Mouse (Mus musculus): ENCODE measurements at regions not wholly inside any gene's neighbourhood (a gene's known extent, or its start where the extent isn't known, plus 50 kb on each side); places are given as distances from the start of the nearest gene placed in this dataset.

- WGBS = 74% methylated on average over 6 of the region's 6 CpGs
- H3K4me1 ChIP-seq (ENCODE audit: insufficient read depth) = no peaks in the 10 kb centered on the region
- no peak for TF ChIP-seq CTCF (IDR thresholded peaks at IDR 0.05; ENCODE audit: low read depth)
- H3K9ac ChIP-seq = no peak overlapping the region
- H3K4me2 ChIP-seq = no peak overlapping the region
- no peak for DNase-seq
- H3K27ac ChIP-seq (ENCODE audit: low read depth) = no peak overlapping the region
- ATAC-seq (ENCODE audit: insufficient read depth) = no peak
- H3K36me3 ChIP-seq (ENCODE audit: insufficient read depth) = no peaks in the 10 kb centered on the region
- H3K27me3 ChIP-seq (ENCODE audit: insufficient read depth, low read length) = no peaks in the 10 kb centered on the region
- H3K4me3 ChIP-seq (ENCODE audit: low read depth, low read length) = no peak overlapping the region
- H3K9me3 ChIP-seq (ENCODE audit: low read depth, low read length) = no peaks in the 10 kb centered on the region
These were observed 164.8 kb upstream of the Dpt start for GRCm38 (mm10) chr1:164631679-164632078.

DNA sequence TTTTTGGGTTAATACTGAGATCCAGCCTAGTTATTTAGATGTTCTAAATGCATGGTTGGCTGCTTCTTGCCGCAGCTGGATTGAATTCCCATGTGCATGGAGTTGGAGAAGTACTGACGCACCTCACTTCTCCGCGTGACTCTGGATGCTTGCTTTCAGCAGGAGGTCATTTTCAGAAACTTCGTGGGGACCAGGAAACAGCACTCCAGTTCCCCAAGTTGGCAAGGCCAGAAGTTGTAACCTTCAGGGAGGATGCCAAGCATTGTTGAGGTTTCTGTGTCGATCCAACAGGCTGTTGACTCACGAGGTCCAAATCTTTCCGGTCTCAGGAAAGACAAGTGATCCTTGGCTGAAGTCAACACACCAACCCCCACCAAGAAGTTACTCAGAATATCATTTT lies 167.6 kb upstream of the Dpt start:
- H3K27ac ChIP-seq (ENCODE audit: low read depth) = no peak overlapping the region
- no peak overlapping the region for H3K9ac ChIP-seq
- H3K9me3 ChIP-seq (ENCODE audit: low read depth, low read length) = no peaks in the 10 kb centered on the region
- no peak overlapping the region for H3K4me3 ChIP-seq (ENCODE audit: low read depth, low read length)
- H3K4me2 ChIP-seq = no peak overlapping the region
- DNase-seq = no peak
- no peaks in the 10 kb centered on the region for H3K27me3 ChIP-seq (ENCODE audit: insufficient read depth, low read length)
- no peak for ATAC-seq (ENCODE audit: insufficient read depth)
- H3K36me3 ChIP-seq (ENCODE audit: insufficient read depth) = no peaks in the 10 kb centered on the region
- 80% methylated on average over 8 of the region's 8 CpGs for WGBS
- H3K4me1 ChIP-seq (ENCODE audit: insufficient read depth) = no peaks in the 10 kb centered on the region
- no peak for TF ChIP-seq CTCF (IDR thresholded peaks at IDR 0.05; ENCODE audit: low read depth)

DNA sequence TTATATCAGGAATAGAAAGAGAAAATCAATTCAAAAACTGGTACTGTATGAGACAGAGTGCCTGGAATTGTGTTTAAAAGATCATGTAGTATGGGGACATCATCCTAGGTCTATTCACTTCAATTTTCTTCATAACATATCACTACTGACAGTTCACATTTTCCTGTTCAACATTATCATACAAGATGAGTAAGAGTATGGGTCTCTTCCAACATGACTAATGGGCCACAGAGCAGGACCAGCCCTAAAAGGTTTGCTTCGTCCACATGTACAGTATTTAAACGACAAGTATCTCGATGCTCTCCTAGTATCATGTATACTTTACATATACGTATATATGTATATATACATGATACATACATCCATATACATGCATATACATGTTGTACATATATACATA lies 164.8 kb upstream of the Atp1b1 start:
- H3K36me3 ChIP-seq (ENCODE audit: insufficient read depth) = no peaks in the 10 kb centered on the region
- H3K9ac ChIP-seq = no peak overlapping the region
- WGBS = 90% methylated on average over 4 of the region's 4 CpGs
- H3K27ac ChIP-seq (ENCODE audit: low read depth) = no peak overlapping the region
- no peaks in the 10 kb centered on the region for H3K9me3 ChIP-seq (ENCODE audit: low read depth, low read length)
- no peak for ATAC-seq (ENCODE audit: insufficient read depth)
- no peak for TF ChIP-seq CTCF (IDR thresholded peaks at IDR 0.05; ENCODE audit: low read depth)
- no peak for DNase-seq
- H3K27me3 ChIP-seq (ENCODE audit: insufficient read depth, low read length) = no peaks in the 10 kb centered on the region
- no peak overlapping the region for H3K4me2 ChIP-seq
- no peak overlapping the region for H3K4me3 ChIP-seq (ENCODE audit: low read depth, low read length)
- H3K4me1 ChIP-seq (ENCODE audit: insufficient read depth) = no peaks in the 10 kb centered on the region

DNA sequence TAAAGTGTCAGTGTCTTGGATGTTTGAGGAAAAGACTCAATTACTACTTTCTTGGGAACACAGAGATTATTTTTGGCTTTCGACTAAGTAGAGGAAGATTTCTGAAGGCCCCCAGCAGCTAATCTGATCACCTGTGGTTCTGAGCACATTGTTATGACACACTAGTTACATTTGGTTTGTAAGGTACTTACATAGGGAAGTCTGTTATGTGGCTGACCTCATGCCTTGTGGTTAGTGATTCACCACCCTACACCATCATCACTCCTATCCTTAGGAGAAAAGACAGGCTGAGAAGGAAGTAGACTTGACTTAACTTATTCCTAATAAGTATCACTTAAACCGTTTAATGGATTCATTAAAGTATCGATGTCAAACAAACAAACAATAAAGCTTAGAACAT lies 164.3 kb upstream of the Atp1b1 start:
- no peaks in the 10 kb centered on the region for H3K36me3 ChIP-seq (ENCODE audit: insufficient read depth)
- no peak overlapping the region for H3K27ac ChIP-seq (ENCODE audit: low read depth)
- no peaks in the 10 kb centered on the region for H3K27me3 ChIP-seq (ENCODE audit: insufficient read depth, low read length)
- H3K4me2 ChIP-seq = no peak overlapping the region
- ATAC-seq (ENCODE audit: insufficient read depth) (no peak), DNase-seq (no peak)
- no peak for TF ChIP-seq CTCF (IDR thresholded peaks at IDR 0.05; ENCODE audit: low read depth)
- WGBS = 86% methylated on average over 3 of the region's 3 CpGs
- no peaks in the 10 kb centered on the region for H3K4me1 ChIP-seq (ENCODE audit: insufficient read depth)
- no peak overlapping the region for H3K4me3 ChIP-seq (ENCODE audit: low read depth, low read length)
- H3K9me3 ChIP-seq (ENCODE audit: low read depth, low read length) = no peaks in the 10 kb centered on the region
- H3K9ac ChIP-seq = no peak overlapping the region

- Histone ChIP-seq H3K4me3 (ENCODE audit: low read depth, low read length) (no peak overlapping the region), H3K4me1 (ENCODE audit: insufficient read depth) (no peaks in the 10 kb centered on the region), H3K4me2 (no peak overlapping the region), H3K27ac (ENCODE audit: low read depth) (no peak overlapping the region), H3K36me3 (ENCODE audit: insufficient read depth) (no peaks in the 10 kb centered on the region), H3K27me3 (ENCODE audit: insufficient read depth, low read length) (no peaks in the 10 kb centered on the region), H3K9ac (no peak overlapping the region), H3K9me3 (ENCODE audit: low read depth, low read length) (no peaks in the 10 kb centered on the region)
- no peak for ATAC-seq (ENCODE audit: insufficient read depth)
- DNase-seq = no peak
- TF ChIP-seq CTCF (IDR thresholded peaks at IDR 0.05; ENCODE audit: low read depth) = no peak
- 69% methylated on average over 1 of the region's 1 CpGs for WGBS
These were observed 162.0 kb upstream of the Atp1b1 start for GRCm38 (mm10) chr1:164620129-164620528.

DNA sequence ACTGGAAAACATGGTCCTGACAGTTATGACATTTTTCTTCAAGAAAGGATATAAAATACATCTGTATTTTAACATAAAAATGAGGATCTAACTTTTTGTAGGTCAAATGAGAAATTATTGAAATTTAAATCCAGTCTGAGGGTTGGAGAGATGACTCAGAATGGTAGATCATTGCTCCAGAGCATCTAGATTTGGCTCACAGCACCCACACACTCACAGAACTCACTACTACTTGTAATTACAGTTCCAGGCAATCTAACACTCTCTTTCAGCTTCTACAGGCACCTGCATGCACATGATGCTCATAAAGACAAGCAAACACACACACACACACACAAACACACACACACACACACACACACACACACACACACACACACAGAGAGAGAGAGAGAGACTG lies 159.7 kb upstream of the Atp1b1 start:
- ATAC-seq (ENCODE audit: insufficient read depth) = no peak
- H3K4me1 ChIP-seq (ENCODE audit: insufficient read depth) = no peaks in the 10 kb centered on the region
- no peak overlapping the region for H3K9ac ChIP-seq
- DNase-seq = no peak
- H3K36me3 ChIP-seq (ENCODE audit: insufficient read depth) = no peaks in the 10 kb centered on the region
- H3K9me3 ChIP-seq (ENCODE audit: low read depth, low read length) = no peaks in the 10 kb centered on the region
- TF ChIP-seq CTCF (IDR thresholded peaks at IDR 0.05; ENCODE audit: low read depth) = no peak
- no peak overlapping the region for H3K4me2 ChIP-seq
- H3K27ac ChIP-seq (ENCODE audit: low read depth) = no peak overlapping the region
- H3K27me3 ChIP-seq (ENCODE audit: insufficient read depth, low read length) = no peaks in the 10 kb centered on the region
- no peak overlapping the region for H3K4me3 ChIP-seq (ENCODE audit: low read depth, low read length)

DNA sequence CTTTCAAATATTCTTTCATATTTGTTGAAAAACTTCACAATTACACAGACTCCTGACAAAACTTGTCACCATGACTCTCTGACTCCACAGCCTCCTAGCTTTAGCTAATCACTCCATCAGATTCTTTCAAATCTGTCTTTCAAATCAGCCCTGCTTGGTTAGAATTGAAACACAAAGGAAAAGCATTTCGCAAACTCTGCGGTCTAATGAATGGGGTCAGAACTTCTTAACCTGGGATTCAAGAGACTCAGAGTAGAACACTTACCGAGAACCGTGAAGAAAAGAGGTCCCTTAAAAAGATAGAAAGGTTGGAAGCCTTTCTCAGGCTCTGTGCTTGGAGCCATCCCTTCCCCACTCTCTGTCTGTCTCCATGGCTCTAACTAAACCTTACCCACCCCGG lies 148.9 kb upstream of the Atp1b1 start:
- DNase-seq = no peak
- Histone ChIP-seq H3K27me3 (ENCODE audit: insufficient read depth, low read length) (no peaks in the 10 kb centered on the region), H3K36me3 (ENCODE audit: insufficient read depth) (no peaks in the 10 kb centered on the region), H3K9me3 (ENCODE audit: low read depth, low read length) (no peaks in the 10 kb centered on the region), H3K4me2 (no peak overlapping the region), H3K27ac (ENCODE audit: low read depth) (no peak overlapping the region), H3K9ac (no peak overlapping the region), H3K4me3 (ENCODE audit: low read depth, low read length) (no peak overlapping the region), H3K4me1 (ENCODE audit: insufficient read depth) (no peaks in the 10 kb centered on the region)
- no peak for TF ChIP-seq CTCF (IDR thresholded peaks at IDR 0.05; ENCODE audit: low read depth)
- no peak for ATAC-seq (ENCODE audit: insufficient read depth)
- 65% methylated on average over 5 of the region's 5 CpGs for WGBS

- WGBS = 68% methylated on average over 8 of the region's 8 CpGs
- Histone ChIP-seq H3K4me3 (ENCODE audit: low read depth, low read length) (no peak overlapping the region), H3K9ac (no peak overlapping the region), H3K4me1 (ENCODE audit: insufficient read depth) (no peaks in the 10 kb centered on the region), H3K27ac (ENCODE audit: low read depth) (no peak overlapping the region), H3K9me3 (ENCODE audit: low read depth, low read length) (no peaks in the 10 kb centered on the region), H3K27me3 (ENCODE audit: insufficient read depth, low read length) (no peaks in the 10 kb centered on the region), H3K36me3 (ENCODE audit: insufficient read depth) (no peaks in the 10 kb centered on the region), H3K4me2 (no peak overlapping the region)
- no peak for DNase-seq
- no peak for TF ChIP-seq CTCF (IDR thresholded peaks at IDR 0.05; ENCODE audit: low read depth)
- ATAC-seq (ENCODE audit: insufficient read depth) = no peak
These were observed 148.1 kb upstream of the Atp1b1 start for GRCm38 (mm10) chr1:164606141-164606754.
